Mouse (Mus musculus): ENCODE measurements around the gene Arpc5. TPM values are rescaled to one million over a fixed set of nuclear protein-coding genes. Genes with fewer than 3 reads are reported as not detected.

The Arpc5 gene
- polyA plus RNA-seq, 1 experiment from 2014 or later, result 162 TPM

DNA sequence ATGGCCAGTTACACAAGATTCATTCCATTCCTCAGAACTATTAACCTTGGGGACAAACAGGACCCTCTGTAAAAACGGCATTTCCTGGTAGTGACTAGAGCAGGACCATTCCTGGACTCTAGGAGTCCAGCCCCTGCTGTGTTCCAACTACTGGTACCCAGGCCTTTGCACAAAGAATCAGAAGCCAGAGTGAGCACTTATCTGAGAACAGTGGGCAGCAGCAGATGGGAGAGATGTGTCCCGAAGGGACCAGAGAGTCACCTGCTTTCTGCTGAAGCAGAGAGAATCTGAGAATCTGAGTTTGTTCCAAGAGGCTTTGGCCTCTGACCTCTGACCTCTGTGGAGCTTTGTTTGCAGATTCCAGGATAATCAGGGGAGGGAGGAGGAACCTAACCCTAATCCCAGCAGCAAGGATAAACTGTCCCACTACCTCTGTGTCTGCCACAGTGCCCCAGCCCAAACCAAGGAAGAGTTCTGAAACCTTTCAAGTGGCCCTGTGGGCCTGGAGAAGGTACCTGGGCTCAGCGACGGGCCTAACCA lies 21.8 kb downstream of the Arpc5 start:
- DNase-seq (no peak), ATAC-seq (no peak)
- 57% methylated on average over 4 of the region's 4 CpGs for WGBS (ENCODE audit: insufficient replicate concordance)
- TF ChIP-seq EP300 (IDR thresholded peaks at IDR 0.05; ENCODE audit: low read depth) (no peak), CTCF (IDR thresholded peaks at IDR 0.05; ENCODE audit: low read depth) (no peak)
- Histone ChIP-seq H3K27ac (ENCODE audit: low read depth) (no peak overlapping the region), H3K9me3 (ENCODE audit: low read length) (no peaks in the 10 kb centered on the region), H3K4me1 (ENCODE audit: insufficient read depth) (peaks cover 15% of the 10 kb centered on the region), H3K4me3 (ENCODE audit: low read depth, low read length) (no peak overlapping the region), H3K27me3 (ENCODE audit: insufficient read depth, low read length) (no peaks in the 10 kb centered on the region), H3K36me3 (replicated peaks; ENCODE audit: insufficient read depth, low read length) (no peaks in the 10 kb centered on the region), H3K9ac (replicated peaks) (no peak overlapping the region), H3K4me2 (ENCODE audit: low read depth, low read length) (no peak overlapping the region)

DNA sequence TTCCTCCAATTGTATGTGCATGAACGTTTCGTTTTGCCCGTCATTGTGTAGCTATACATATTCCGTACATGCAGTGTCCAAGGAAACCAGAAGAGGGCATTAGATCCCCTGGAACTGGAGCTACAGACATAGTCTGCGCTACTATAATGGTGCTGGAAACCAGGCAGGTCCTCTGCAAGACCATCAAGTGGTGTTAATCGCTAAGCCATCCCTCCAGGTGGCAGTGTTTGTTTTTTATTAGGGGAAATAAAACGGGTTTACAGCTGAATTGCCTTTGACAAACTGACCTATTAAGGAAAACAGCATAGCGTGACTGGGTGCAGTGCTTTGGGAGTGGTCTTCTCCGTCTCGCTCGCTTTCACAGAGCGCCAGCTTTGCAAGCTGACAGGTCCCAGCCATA lies 23.9 kb downstream of the Arpc5 start:
- Histone ChIP-seq H3K27ac (ENCODE audit: low read depth) (no peak overlapping the region), H3K9ac (replicated peaks) (no peak overlapping the region), H3K9me3 (ENCODE audit: low read length) (no peaks in the 10 kb centered on the region), H3K4me2 (ENCODE audit: low read depth, low read length) (no peak overlapping the region), H3K4me3 (ENCODE audit: low read depth, low read length) (no peak overlapping the region), H3K36me3 (replicated peaks; ENCODE audit: insufficient read depth, low read length) (no peaks in the 10 kb centered on the region), H3K4me1 (ENCODE audit: insufficient read depth) (peaks cover 15% of the 10 kb centered on the region), H3K27me3 (ENCODE audit: insufficient read depth, low read length) (no peaks in the 10 kb centered on the region)
- TF ChIP-seq EP300 (IDR thresholded peaks at IDR 0.05; ENCODE audit: low read depth), result no peak
- peak; percentile 82 for TF ChIP-seq CTCF (IDR thresholded peaks at IDR 0.05; ENCODE audit: low read depth)
- 31% methylated on average over 12 of the region's 12 CpGs for WGBS (ENCODE audit: insufficient replicate concordance)
- ATAC-seq (peak; percentile 70), DNase-seq (peak; percentile 46)

- H3K36me3 ChIP-seq (replicated peaks; ENCODE audit: insufficient read depth, low read length), result no peaks in the 10 kb centered on the region
- DNase-seq, result no peak
- peak; percentile 33; the same call in 1 of the 2 replicates for ATAC-seq
- no peak overlapping the region for H3K9ac ChIP-seq (replicated peaks)
- H3K4me3 ChIP-seq (ENCODE audit: low read depth, low read length), result no peak overlapping the region
- H3K9me3 ChIP-seq (ENCODE audit: low read length), result no peaks in the 10 kb centered on the region
- peaks cover 18% of the 10 kb centered on the region for H3K4me1 ChIP-seq (ENCODE audit: insufficient read depth)
- TF ChIP-seq CTCF (IDR thresholded peaks at IDR 0.05; ENCODE audit: low read depth) (no peak), EP300 (IDR thresholded peaks at IDR 0.05; ENCODE audit: low read depth) (no peak)
- no peak overlapping the region for H3K27ac ChIP-seq (ENCODE audit: low read depth)
- WGBS (ENCODE audit: insufficient replicate concordance), result 16% methylated on average over 6 of the region's 6 CpGs
- no peaks in the 10 kb centered on the region for H3K27me3 ChIP-seq (ENCODE audit: insufficient read depth, low read length)
- no peak overlapping the region for H3K4me2 ChIP-seq (ENCODE audit: low read depth, low read length)
Observed at GRCm38 (mm10) chr1:152790821-152791220, 24.5 kb downstream of the Arpc5 start.

- 54% methylated on average over 4 of the region's 4 CpGs for WGBS (ENCODE audit: insufficient replicate concordance)
- H3K9ac ChIP-seq (replicated peaks), result no peak overlapping the region
- no peak overlapping the region for H3K4me2 ChIP-seq (ENCODE audit: low read depth, low read length)
- no peak overlapping the region for H3K4me3 ChIP-seq (ENCODE audit: low read depth, low read length)
- no peak for ATAC-seq
- no peak overlapping the region for H3K27ac ChIP-seq (ENCODE audit: low read depth)
- no peaks in the 10 kb centered on the region for H3K36me3 ChIP-seq (replicated peaks; ENCODE audit: insufficient read depth, low read length)
- no peak for TF ChIP-seq CTCF (IDR thresholded peaks at IDR 0.05; ENCODE audit: low read depth)
- TF ChIP-seq EP300 (IDR thresholded peaks at IDR 0.05; ENCODE audit: low read depth), result no peak
- DNase-seq, result no peak
- H3K4me1 ChIP-seq (ENCODE audit: insufficient read depth), result peaks cover 21% of the 10 kb centered on the region
- no peaks in the 10 kb centered on the region for H3K27me3 ChIP-seq (ENCODE audit: insufficient read depth, low read length)
- H3K9me3 ChIP-seq (ENCODE audit: low read length), result no peaks in the 10 kb centered on the region
Observed at GRCm38 (mm10) chr1:152791269-152791668, 24.9 kb downstream of the Arpc5 start.

DNA sequence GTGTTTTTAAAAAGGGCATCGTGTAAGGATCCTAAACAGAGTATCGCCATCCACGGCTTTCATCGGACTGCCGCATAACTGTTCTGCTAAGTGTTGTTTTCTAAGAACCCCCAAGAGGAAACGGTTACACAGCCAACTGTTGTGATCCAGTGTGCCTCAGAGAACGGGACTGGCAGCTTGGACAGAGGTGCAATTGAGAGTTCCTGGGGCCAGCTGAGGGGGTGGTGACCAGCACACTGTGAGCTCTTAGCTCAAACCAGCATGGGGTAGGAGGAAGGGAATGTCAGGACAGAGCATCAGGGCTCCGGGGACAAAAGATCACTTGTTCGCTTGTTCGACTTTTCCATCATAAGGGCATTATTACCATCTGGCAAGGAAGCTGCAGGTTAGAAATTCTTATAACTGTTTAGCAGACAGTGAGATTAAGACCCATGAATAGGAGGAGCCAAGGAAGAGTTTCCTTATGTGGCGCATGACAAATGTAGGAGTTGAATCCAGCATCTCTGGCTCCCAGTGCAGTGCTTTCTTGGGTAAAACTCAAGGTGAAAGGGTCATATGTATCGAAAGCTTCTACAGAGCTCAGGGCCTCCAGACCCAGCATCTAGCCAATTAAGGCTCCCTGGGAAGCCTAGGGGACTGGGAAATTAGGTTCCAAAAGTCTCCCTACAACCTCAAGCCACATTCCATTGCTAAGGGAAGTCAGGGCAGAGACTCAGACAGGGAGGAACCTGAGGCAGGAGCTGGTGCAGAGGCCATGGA lies 26.6 kb downstream of the Arpc5 start:
- DNase-seq (no peak), ATAC-seq (no peak)
- 75% methylated on average over 12 of the region's 12 CpGs for WGBS (ENCODE audit: insufficient replicate concordance)
- H3K9me3 ChIP-seq (ENCODE audit: low read length), result no peaks in the 10 kb centered on the region
- H3K9ac ChIP-seq (replicated peaks), result no peak overlapping the region
- H3K4me2 ChIP-seq (ENCODE audit: low read depth, low read length), result no peak overlapping the region
- no peak overlapping the region for H3K4me3 ChIP-seq (ENCODE audit: low read depth, low read length)
- no peak for TF ChIP-seq EP300 (IDR thresholded peaks at IDR 0.05; ENCODE audit: low read depth)
- TF ChIP-seq CTCF (IDR thresholded peaks at IDR 0.05; ENCODE audit: low read depth), result no peak
- no peaks in the 10 kb centered on the region for H3K27me3 ChIP-seq (ENCODE audit: insufficient read depth, low read length)
- no peaks in the 10 kb centered on the region for H3K36me3 ChIP-seq (replicated peaks; ENCODE audit: insufficient read depth, low read length)
- peaks cover 15% of the 10 kb centered on the region for H3K4me1 ChIP-seq (ENCODE audit: insufficient read depth)
- H3K27ac ChIP-seq (ENCODE audit: low read depth), result no peak overlapping the region

DNA sequence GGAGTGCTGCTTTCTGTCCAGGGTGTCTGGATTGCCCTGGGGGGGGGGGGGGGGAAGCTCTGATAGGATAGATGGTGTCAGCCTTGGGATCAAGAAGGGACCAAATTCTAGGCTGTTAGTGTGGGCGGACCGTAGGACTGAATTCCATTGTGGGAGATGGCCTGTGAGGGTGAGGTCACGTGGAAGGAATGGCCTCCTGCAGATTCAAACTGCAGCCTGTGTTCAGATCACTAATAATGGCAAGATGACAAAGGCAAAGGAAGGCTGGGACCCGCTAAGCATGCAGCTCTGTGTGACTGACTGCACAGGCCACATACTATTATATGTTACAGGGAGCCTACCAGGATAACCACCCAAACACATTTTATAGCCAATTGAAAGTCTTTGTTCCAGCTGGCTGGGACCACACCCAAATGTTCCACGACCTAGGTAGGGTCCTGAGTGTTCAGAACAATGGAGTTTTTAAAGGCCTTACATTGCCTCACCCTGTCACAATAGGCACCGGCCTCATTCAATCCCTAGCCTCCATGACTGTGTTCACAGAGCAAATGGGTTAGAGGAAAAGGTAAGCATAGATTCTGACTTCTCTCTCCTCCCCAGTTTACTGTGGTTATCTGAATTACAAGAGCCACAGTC lies 27.3 kb downstream of the Arpc5 start:
- Histone ChIP-seq H3K4me1 (ENCODE audit: insufficient read depth) (peaks cover 11% of the 10 kb centered on the region), H3K27ac (ENCODE audit: low read depth) (no peak overlapping the region), H3K9ac (replicated peaks) (no peak overlapping the region), H3K4me3 (ENCODE audit: low read depth, low read length) (no peak overlapping the region), H3K27me3 (ENCODE audit: insufficient read depth, low read length) (no peaks in the 10 kb centered on the region), H3K36me3 (replicated peaks; ENCODE audit: insufficient read depth, low read length) (no peaks in the 10 kb centered on the region), H3K4me2 (ENCODE audit: low read depth, low read length) (no peak overlapping the region), H3K9me3 (ENCODE audit: low read length) (no peaks in the 10 kb centered on the region)
- ATAC-seq (no peak), DNase-seq (no peak)
- WGBS (ENCODE audit: insufficient replicate concordance), result 71% methylated on average over 6 of the region's 6 CpGs
- TF ChIP-seq EP300 (IDR thresholded peaks at IDR 0.05; ENCODE audit: low read depth) (no peak), CTCF (IDR thresholded peaks at IDR 0.05; ENCODE audit: low read depth) (no peak)
